Mouse (Mus musculus): Measurements from ENCODE around the gene Nptx1.

Gene Nptx1

GRCm38 (mm10) chr11:119493516-119493915 lies 54.0 kb downstream of the Nptx1 start:
- no peak for DNase-seq (ENCODE audit: low spot score in 2 of 2)

- DNase-seq (ENCODE audit: low spot score in 2 of 2), result no peak
Observed at GRCm38 (mm10) chr11:119492830-119493229, 54.7 kb downstream of the Nptx1 start.

- DNase-seq (ENCODE audit: low spot score in 2 of 2), result no peak
Observed at GRCm38 (mm10) chr11:119491690-119492087, 55.9 kb downstream of the Nptx1 start.

GRCm38 (mm10) chr11:119490861-119491689 lies 56.5 kb downstream of the Nptx1 start, which contains the start of gene Endov:
Gene Endov (plus strand): TSS chr11:119491347.
- DNase-seq (ENCODE audit: low spot score in 2 of 2), result peak; percentile 98 to 100

All from spleen, postnatal 4 days (tissue).